Mouse (Mus musculus) cerebellum, adult 9-11 months (tissue): ENCODE data around the gene Rtn4.
A peak's percentile ranks its signal among the peaks of the same experiment; 100 is the strongest.

Source experiments
- DNase-seq: peaks from one replicate; pipeline ENCODE4 v3.0.0; 2022

Rtn4 gene

DNA sequence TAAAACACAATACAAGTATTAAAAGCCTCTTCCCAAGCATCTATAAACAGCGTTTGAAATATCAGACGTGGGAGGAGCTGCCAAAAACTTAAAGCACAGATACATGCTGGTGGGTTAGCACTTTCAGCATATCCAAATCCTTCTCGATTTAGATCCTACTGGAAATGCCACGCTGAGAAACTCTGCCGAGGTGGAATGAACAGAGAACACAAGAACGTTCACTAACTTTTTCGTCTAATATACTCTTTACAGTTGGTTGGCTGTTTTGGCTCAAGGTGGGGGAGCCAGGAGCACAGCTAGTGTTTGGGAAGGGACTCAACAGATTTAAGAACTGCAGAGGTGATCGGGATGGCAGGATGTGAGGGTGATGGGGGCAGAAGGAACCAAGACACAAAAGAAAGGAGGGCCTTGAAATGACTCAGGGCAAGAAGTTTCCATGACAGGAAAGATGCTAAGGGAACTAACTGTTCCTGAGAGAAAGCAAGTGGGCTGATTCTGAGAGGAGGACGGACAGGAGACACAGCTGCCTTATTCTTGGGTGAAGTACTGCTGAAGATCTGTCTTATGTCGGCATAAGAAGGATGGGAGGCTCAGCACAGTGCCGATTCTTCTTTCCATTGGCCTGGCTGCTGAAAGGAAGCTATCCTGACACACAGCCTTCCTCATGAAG lies 73.7 kb downstream of the Rtn4 start:
- DNase-seq, result no peak

DNA sequence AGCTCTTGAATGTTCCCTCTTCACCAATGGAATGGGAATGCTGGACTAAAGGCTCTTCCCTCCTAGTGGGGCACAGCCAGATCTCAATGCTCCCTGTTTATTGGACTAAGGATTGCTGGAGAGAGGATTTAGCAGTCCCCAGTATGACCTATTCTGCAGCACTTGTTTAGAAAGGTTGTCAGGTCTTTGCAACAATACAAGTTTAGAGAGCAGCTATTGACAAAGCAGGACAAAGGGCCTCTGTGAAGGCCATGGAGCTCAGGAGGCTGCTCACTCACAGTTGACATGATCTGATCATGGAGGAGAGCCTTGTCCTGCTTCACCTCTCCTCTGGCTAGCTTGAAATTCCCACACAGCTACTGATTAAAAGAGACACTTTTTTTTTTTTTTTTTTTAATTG lies 75.8 kb downstream of the Rtn4 start:
- no peak for DNase-seq

GRCm38 (mm10) chr11:29770666-29771400 lies 78.1 kb downstream of the Rtn4 start:
- no peak for DNase-seq

- DNase-seq, result no peak
Measured at GRCm38 (mm10) chr11:29772279-29772678, 79.5 kb downstream of the Rtn4 start.

- DNase-seq, result no peak
Measured at GRCm38 (mm10) chr11:29774296-29774695, 81.5 kb downstream of the Rtn4 start.

DNA sequence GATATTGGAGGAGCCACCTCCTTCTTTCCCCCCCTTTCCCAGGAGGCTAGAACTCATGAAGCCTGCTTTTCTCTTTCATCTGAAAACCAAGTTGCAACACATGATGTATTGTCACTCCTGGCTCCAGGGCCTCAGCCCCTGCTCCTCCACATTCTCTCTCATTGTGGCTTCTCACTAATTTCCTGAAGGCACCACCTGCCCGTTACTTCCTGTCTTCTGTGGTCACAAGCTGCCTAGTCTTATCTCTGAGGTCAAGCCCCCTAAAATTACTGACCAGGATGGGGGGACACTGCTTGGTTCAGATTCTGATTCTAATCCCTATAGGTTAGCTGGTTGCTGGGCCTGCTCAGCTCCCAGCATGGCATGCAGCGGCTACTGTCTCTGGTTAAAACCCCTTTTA lies 82.0 kb downstream of the Rtn4 start:
- DNase-seq, result no peak

DNA sequence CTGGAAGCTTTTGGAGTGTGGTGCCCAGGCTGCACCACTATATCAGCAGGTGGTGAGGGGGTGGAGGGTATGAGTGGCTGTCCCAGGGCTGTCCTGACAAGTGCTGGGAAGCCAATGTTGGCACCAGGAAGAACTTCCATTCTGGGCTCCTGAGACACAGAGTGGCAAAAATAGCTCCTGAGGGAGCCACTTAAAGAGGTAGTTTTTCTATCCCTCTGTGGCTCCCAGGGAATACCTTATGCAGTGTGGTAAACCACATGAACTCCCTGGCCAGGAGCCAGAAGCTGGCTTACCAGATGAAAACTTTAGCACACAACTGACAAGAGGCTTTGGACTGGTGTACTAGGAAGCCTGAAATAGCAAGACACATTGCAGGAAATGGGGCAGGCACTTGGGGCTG lies 85.2 kb downstream of the Rtn4 start:
- no peak for DNase-seq

DNA sequence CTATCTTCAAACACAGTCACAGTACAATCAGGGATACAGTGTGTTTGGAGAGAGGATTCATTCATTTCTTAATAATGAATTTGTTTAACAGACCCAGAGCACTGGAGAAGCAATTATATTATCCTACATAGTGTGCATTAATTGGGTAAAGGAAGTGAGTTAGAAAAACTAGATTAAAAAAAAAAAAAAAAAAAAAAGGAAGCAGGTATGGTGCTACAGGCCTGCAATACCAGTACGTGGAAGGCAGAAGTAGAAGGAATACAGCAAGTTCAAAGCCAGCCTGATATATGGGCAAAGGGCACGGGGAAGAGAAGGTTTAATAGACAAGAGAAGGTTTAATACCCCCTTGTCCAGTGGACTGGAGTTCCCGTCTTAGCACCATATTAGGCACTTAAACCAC lies 86.2 kb downstream of the Rtn4 start:
- no peak for DNase-seq

DNA sequence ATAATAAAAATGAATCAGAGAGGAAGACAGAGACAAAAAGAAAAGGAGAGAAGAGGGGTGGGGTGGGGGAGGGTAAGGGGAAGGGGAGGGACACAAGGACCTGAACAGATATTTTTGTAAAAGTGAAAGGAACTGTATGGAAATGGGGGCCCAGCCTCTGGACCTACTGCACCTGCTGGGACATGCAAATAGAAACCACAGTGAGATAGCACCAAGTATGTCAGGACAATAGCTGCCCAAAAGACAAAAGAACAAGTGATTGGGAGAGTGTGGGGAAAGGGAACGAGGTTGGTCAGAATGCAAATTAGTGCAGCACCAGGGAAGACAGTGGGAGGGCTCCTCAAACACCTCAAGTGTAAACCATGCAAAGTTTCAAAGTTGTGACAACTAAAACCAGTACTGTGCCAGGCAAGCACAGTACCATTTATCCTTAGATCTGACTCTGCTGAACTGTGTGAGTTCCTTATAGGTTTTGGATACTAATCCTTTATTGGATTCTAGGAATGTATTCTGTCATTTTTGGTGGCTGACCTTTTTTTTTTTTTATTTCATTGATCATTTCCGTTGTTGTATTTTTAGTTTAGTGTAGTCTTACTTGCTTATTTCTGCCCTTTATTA lies 86.8 kb downstream of the Rtn4 start:
- DNase-seq, result no peak

- no peak for DNase-seq
Measured at GRCm38 (mm10) chr11:29786583-29787219, 94.0 kb downstream of the Rtn4 start.

GRCm38 (mm10) chr11:29787473-29787872 lies 94.7 kb downstream of the Rtn4 start:
- DNase-seq, result no peak

GRCm38 (mm10) chr11:29788499-29788898 lies 95.8 kb downstream of the Rtn4 start:
- DNase-seq, result no peak

GRCm38 (mm10) chr11:29788921-29789638 lies 96.3 kb downstream of the Rtn4 start:
- DNase-seq, result peak; percentile 55

GRCm38 (mm10) chr11:29790796-29791195 lies 98.0 kb downstream of the Rtn4 start:
- DNase-seq, result no peak
